In genomic region chr2:13011973-13012372, GRCm38 (mm10) we compare ENCODE assay signal across 10 mouse cellular contexts. TPM values are rescaled to one million over a fixed set of nuclear protein-coding genes. Genes with fewer than 3 reads are reported as not detected.
DNase-seq lines count a peak whose midpoint lies in the region; ATAC-seq and TF ChIP-seq lines count a peak whose summit lies in the region.
"Had no signal": no experiment of that assay in that cellular context is flagged by ENCODE, and none has a peak within 500 bp of the region (broad histone marks: within the 10 kb centered on the region; RNA-seq: fewer than 3 reads in every experiment).

No protein-coding gene starts in this region.

- DNase-seq in layer of hippocampus, adult 2 months (ENCODE audit: low spot score in 2 of 2) = no peak
- DNase-seq in layer of hippocampus, adult 9-11 months = no peak
- no peak for DNase-seq in forebrain, embryonic 11.5 days (ENCODE audit: low spot score)
- DNase-seq in gastrocnemius, postnatal 4 days (ENCODE audit: low spot score in 2 of 2) = no peak
- no peak for DNase-seq in left cerebral cortex, postnatal 14 days (ENCODE audit: low spot score in 2 of 2)

- no peak for TF ChIP-seq CTCF in layer of hippocampus, adult 2 months (conservative IDR thresholded peaks at IDR 0.05)

- no peaks in the 10 kb centered on the region for H3K9me3 ChIP-seq in forebrain, embryonic 11.5 days (ENCODE audit: control insufficient read depth, low read length)
- no peaks in the 10 kb centered on the region for H3K9me3 ChIP-seq in limb, embryonic 12.5 days
- no peaks in the 10 kb centered on the region for H3K9me3 ChIP-seq in stomach, embryonic 15.5 days

- H3K27ac ChIP-seq in layer of hippocampus, adult 2 months = no peak overlapping the region; the same call in 1 of the 2 replicates
- H3K27ac ChIP-seq in forebrain, embryonic 11.5 days (ENCODE audit: low read depth, low read length) = no peak overlapping the region
- no peak overlapping the region for H3K27ac ChIP-seq in limb, embryonic 12.5 days
- no peak overlapping the region for H3K27ac ChIP-seq in stomach, embryonic 15.5 days
- H3K27ac ChIP-seq: kidney, postnatal 0 days had no signal

- 34% methylated on average over 3 of the region's 3 CpGs for WGBS in forebrain, embryonic 11.5 days
- 20% methylated on average over 3 of the region's 3 CpGs for WGBS in limb, embryonic 12.5 days
- WGBS in stomach, embryonic 15.5 days = 44% methylated on average over 3 of the region's 3 CpGs

- intact Hi-C loops in left cerebral cortex, postnatal 14 days (cut with DNase I) = loop anchor here (5.0 kb wide), 4 partner anchors 115 to 225 kb away; no protein-coding TSS in a partner anchor

- no peak for ATAC-seq in forebrain, embryonic 11.5 days (replicated peaks; ENCODE audit: low FRiP score)
- ATAC-seq in limb, embryonic 12.5 days (ENCODE audit: insufficient number of reproducible peaks, insufficient read depth, low FRiP score, low TSS enrichment, low read depth) = no peak
- ATAC-seq in stomach, embryonic 15.5 days (ENCODE audit: insufficient read depth, low FRiP score, low read depth) = no peak

- H3K4me2 ChIP-seq in forebrain, embryonic 11.5 days (ENCODE audit: low read depth, low read length, severe bottlenecking) = no peak overlapping the region; the same call in 1 of the 2 replicates
- peak overlapping the region; percentile 99 for H3K4me2 ChIP-seq in limb, embryonic 12.5 days
- H3K4me2 ChIP-seq in stomach, embryonic 15.5 days = peak overlapping the region; percentile 100; the same call in 1 of the 2 replicates

- H3K4me3 ChIP-seq in layer of hippocampus, adult 2 months = peak overlapping the region; percentile 72
- peak overlapping the region; percentile 51; the same call in 1 of the 2 replicates for H3K4me3 ChIP-seq in forebrain, embryonic 11.5 days (ENCODE audit: low read depth, low read length)
- H3K4me3 ChIP-seq in limb, embryonic 12.5 days (replicated peaks) = peak overlapping the region; percentile 60; the same call in 1 of the 2 replicates
- no peak overlapping the region for H3K4me3 ChIP-seq in stomach, embryonic 15.5 days (replicated peaks)

- peaks cover 6% of the 10 kb centered on the region; the same call in 1 of the 2 replicates for H3K4me1 ChIP-seq in forebrain, embryonic 11.5 days (replicated peaks; ENCODE audit: control insufficient read depth, insufficient read depth, low read length)
- H3K4me1 ChIP-seq in limb, embryonic 12.5 days (replicated peaks) = peaks cover 19% of the 10 kb centered on the region
- H3K4me1 ChIP-seq in stomach, embryonic 15.5 days = peaks cover 18% of the 10 kb centered on the region

- peaks cover 40% of the 10 kb centered on the region for H3K27me3 ChIP-seq in forebrain, embryonic 11.5 days (ENCODE audit: control insufficient read depth, insufficient read depth, low read length)
- peaks cover 52% of the 10 kb centered on the region for H3K27me3 ChIP-seq in limb, embryonic 12.5 days
- H3K27me3 ChIP-seq in stomach, embryonic 15.5 days (replicated peaks) = peaks cover 34% of the 10 kb centered on the region
- H3K27me3 ChIP-seq: CH12.LX had no signal

- H3K9ac ChIP-seq in forebrain, embryonic 11.5 days (ENCODE audit: low read length) = no peak overlapping the region
- no peak overlapping the region for H3K9ac ChIP-seq in limb, embryonic 12.5 days (replicated peaks)
- H3K9ac ChIP-seq in stomach, embryonic 15.5 days = no peak overlapping the region

- no peaks in the 10 kb centered on the region for H3K36me3 ChIP-seq in forebrain, embryonic 11.5 days (ENCODE audit: control insufficient read depth, insufficient read depth, low read length)
- no peaks in the 10 kb centered on the region for H3K36me3 ChIP-seq in limb, embryonic 12.5 days
- H3K36me3 ChIP-seq in stomach, embryonic 15.5 days = no peaks in the 10 kb centered on the region

RNA-seq across cellular contexts. Expression of gene C1ql3, which starts 0.4 kb away (rescaled TPM):
- total RNA-seq in layer of hippocampus, adult 2 months (2021) = 100 to 1,000 TPM; 173 to 174 TPM
- 0.20 and 0.32 TPM in 2 replicates for polyA plus RNA-seq in forebrain, embryonic 11.5 days (2014; fragmentation: Nextera tagmentation; extraction: Ambion mirVana)
- polyA plus RNA-seq in limb, embryonic 12.5 days (2016; fragmentation: Nextera tagmentation; extraction: Ambion mirVana) = 1.2 and 1.4 TPM in 2 replicates
- polyA plus RNA-seq in stomach, embryonic 15.5 days (2015; fragmentation: Nextera tagmentation; extraction: Ambion mirVana) = 0.26 and 0.32 TPM in 2 replicates
- 1 to 10 TPM; 4.5 to 4.8 TPM for total RNA-seq in gastrocnemius, postnatal 4 days (2021)
- total RNA-seq in left cerebral cortex, postnatal 14 days (2021) = 10 to 100 TPM; 66.8 to 81.8 TPM
- total RNA-seq: granulocyte monocyte progenitor cell, adult 5-6 weeks had no signal

Comparison
In these comparisons a context has a peak if more than half of its experiments do, and no peak if none do; other contexts are left out.
1. RNA of gene C1ql3, which starts 0.4 kb away (total RNA-seq): 173 to 174 TPM in layer of hippocampus, adult 2 months and 66.8 to 81.8 TPM in left cerebral cortex, postnatal 14 days; 4.5 to 4.8 TPM in gastrocnemius, postnatal 4 days; every median in the first group is over 10 times any median in the second.